Mouse (Mus musculus): ENCODE measurements at regions not wholly inside any gene's neighbourhood (a gene's known extent, or its start where the extent isn't known, plus 50 kb on each side); places are given as distances from the start of the nearest gene placed in this dataset.
"Not testable (repeated sequence)": the region's sequence is repeated elsewhere in the genome, so short reads cannot be mapped to it uniquely, and the experiment has no call there.

GRCm38 (mm10) chr5:26754129-26754528 lies 62.9 kb upstream of the Dpp6 start:
- not testable (repeated sequence) for TF ChIP-seq CTCF, POLR2A (IDR thresholded peaks at IDR 0.05; ENCODE audit: extremely low read depth, insufficient read depth, low read length)
